Mouse (Mus musculus): ENCODE results near the gene Dlg2.

Dlg2 gene

DNA sequence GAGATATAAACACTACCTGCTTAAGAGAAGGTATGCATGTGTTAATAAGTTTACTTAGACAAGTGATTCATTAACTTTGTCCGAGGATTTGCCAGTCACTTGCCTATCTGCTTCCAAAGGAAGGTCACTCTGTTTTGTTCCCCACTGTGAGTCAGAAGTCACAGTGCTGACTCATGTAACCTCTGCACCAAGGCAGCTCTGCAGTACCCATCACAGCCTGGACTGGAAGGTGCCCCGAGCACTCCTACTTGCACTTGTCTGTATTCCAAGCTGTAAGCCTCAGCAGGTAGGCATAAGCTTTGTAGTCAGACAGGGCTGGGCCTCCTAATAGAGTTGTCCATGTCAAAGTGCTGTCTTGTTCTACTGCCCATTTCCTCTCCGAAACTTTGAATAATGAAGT is 1782.2 kb downstream of the Dlg2 start:
- DNase-seq (ENCODE audit: extremely low read depth, low read depth), result no peak

DNA sequence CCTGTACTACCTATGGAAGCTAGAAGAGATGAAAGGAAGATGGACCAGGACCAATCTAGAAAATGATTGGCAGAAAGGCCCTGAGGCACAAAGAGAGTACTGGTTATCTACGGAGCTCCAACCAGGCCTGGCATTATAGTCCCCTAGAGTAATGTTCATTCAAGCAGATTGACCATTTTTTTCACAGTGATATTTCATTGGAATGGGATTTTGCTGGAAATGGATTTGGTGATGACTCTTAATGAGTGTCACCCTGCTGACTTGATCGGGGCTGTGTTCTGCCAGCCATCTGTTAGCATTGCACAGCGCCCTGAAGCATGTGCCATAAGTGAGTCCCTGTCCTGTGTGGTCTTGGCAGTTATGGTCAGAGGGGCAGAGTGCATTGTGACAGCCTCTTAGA is 1787.9 kb downstream of the Dlg2 start:
- DNase-seq (ENCODE audit: extremely low read depth, low read depth), result no peak

DNA sequence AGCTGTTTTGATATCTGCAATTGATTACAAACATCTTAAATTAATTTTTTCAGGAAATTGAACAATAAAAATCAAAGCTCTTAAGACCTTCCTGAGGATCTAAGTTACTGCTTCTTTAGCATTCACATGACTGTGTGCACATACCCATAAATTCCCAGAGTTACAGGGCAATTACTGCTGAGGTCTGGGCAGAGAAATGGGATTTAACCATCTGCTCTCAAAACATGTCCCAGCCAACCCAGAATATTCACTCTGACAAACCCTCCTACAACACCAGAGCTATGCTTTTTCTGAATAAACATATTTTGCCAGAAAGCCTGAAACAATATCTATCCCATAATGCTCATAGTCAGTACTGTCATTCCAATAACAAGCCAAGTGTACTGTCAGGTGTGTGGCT is 1788.5 kb downstream of the Dlg2 start:
- DNase-seq (ENCODE audit: extremely low read depth, low read depth), result no peak

DNA sequence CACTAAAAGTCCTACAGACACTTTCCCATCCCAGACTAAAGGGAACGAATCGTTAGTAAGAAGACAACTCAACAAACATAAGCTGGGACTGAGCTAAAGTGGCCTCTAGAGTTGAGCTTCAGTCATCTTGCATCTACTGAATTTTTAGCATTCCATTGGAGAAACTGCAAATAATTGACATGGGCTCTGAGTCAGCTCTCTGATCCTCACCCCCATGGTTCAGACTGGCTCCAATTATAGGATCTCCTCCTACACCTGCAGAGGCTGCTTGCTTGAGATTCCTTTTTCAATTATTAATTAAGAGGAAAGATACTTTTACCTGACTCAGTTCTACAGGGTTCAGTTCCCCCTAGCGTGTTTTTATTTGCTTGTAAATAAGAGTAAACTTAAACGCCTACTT is 1798.9 kb downstream of the Dlg2 start:
- DNase-seq (ENCODE audit: extremely low read depth, low read depth), result no peak

DNA sequence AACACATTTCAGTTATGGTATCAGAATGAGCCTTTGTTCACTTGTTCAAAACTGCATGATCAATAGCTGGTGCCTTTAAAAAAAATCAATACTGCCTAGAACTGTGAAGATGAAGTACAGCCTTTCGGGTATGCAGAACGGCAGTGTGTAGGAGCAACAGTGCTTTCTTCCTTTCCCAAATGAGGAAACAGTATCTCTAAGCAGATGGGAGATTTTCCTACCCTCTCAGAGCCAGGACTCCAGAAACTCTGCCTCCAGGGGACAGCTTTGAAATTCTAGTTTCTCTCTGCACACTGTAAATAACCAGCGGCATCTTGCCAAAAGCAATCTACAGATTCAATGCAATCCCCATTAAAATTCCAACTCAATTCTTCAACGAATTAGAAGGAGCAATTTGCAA is 1801.2 kb downstream of the Dlg2 start:
- no peak for DNase-seq (ENCODE audit: extremely low read depth, low read depth)

DNA sequence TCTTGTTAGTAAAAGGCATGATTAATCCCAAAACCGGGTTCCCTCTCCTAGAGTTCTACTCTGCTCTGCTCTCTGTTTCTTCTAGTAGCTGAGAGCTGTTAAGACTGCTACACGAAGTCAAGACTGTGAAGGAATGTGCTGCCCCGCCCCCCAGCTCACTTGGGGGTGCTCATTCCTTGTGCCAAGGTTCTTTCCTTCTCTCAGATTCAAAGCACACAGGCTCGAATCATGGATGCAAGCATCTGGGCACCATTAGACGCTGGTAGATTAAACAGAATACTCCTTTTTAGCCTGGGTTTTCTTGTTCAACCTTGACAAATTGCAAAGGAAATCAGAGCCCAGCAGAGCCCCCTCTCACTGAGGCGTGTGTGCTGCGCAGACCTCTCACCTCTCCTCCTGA is 1804.5 kb downstream of the Dlg2 start:
- no peak for DNase-seq (ENCODE audit: extremely low read depth, low read depth)

DNA sequence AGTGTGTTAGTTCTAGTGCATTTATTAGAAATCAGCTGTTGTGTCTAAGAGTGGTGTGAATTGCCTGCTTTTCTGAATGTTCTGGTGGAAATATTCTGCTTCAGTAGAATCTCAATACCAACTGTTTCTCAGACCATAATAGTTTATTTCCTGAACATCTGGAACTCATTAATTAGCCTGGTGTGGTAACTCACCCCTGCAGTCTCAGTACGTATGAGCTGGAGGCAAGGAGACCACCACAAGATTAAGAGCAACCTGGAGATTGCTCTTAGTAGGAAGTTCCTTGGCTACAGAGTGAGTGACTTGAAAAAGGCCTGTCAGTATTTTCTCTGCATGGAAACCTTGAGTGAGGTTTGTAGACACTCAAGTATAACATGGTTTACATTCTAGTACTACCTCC is 1810.6 kb downstream of the Dlg2 start:
- DNase-seq (ENCODE audit: extremely low read depth, low read depth), result no peak

DNA sequence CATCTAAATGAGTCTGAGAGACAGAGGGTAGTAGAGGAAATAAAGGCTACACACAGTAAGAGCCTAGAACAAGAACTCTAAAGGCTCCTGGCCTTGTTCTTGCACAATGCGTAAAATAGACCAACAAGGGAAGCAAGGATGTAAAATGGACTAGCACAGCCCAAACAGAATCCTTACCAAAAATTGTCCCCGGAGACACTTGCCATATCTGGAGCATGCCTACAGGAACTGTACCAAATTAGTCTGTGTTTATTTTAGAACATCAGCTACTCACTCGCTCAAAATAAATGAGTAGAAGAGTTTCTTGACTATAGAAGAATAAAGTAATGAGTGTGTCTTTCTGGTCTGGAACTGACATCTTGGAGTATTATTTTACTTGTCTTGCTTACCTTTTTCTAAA is 1812.3 kb downstream of the Dlg2 start:
- no peak for DNase-seq (ENCODE audit: extremely low read depth, low read depth)

DNA sequence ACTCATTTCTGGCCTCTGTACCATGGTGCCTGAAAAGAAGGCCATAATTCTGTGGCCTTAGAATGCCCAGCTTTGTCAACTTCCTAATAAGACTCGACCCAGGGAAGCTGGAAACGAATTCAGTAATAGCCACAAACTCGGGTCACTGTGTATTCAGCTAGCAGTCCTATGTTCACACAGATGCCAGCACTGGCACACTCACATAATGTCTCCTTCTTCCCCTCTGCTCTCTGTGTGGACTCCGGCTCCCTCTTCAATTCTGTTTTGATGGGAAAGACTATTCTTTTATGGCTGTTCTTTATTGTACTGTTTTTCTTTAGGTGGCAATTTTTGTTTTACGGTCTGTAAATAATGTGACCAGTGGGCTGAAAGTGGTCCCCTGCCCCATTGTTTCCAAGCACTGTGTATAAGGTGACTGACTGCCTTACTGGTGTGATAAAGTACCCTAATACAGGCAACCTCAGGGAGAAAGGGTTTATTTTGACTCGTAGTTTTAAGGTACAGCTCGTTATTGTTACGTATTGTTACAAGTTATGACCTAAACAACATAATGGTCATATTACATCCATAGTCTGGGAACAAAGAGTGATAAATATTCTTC is 1816.5 kb downstream of the Dlg2 start:
- no peak for DNase-seq (ENCODE audit: extremely low read depth, low read depth)

DNA sequence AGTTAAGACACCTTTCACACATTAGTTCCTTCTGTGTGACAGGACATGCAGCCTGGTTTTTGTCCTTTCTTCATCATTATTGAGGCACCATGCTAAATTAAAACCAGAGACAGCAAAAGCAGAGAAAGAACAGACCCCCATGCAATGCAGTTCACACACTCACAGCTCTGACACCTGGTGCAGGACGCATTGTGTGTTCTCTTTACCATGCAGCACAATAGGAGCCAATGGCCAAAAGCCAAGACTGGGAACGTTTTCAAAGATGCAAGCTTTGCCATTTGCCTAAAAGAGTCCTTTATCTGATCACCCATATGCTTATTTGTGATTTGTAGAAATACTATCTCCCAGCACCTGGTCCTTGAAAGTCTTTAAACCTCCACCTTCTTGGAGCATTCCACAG is 1824.6 kb downstream of the Dlg2 start:
- DNase-seq (ENCODE audit: extremely low read depth, low read depth), result no peak

DNA sequence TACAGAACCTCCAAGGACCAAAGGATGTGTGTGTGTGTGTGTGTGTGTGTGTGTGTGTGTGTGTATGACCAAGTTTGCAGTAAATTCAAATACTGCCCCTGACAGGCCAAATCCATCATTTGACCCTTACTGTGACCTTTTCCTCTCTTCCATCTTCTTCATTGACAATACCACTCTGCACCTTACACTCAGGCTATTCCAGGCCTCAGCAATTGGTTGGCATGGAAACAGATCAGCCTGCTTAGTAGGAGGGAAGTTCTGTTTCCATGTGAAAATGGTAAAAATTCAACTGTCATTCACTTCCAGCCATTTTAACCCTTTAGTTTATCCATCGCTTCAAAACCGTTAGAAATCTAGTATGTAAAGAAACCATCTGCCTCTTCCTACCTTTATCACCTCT is 1831.2 kb downstream of the Dlg2 start:
- DNase-seq (ENCODE audit: extremely low read depth, low read depth), result no peak

DNA sequence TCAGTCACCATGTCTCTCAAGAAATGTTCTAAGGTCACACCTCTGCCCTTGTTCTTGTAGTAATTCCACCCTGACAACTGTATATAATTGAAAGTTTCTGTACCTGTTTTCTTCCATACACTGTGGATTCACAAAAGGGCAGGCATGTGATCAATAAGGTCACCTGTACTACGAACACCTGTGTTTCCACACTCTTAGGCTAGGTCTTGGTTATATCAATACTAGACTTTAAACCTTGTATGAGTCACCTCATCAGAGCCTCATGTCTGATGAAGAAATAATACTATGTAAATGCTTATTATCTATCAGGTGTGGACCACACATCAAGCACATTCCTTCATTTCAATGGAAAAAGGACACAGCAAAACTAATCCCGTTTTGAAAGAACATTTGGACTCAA is 1831.7 kb downstream of the Dlg2 start:
- no peak for DNase-seq (ENCODE audit: extremely low read depth, low read depth)

DNA sequence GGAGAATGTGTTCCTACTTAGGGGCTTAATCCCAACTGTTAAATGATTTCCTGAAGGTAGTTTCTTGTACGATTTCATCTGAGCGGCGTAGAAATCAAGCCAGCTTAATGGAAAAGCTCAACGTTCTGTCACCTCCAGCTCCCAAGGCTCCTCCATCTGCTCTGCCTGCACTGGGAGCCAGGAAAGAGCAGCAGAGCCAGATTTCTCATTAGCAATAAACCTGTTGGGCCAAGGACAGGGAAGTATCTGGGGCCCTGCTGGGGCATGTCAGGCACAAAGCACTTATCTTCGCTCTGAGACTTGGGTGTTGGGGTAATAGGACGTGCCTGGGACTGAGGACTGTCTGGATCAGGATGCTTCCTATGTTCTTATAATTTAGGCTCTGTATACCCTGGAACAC is 1839.9 kb downstream of the Dlg2 start:
- no peak for DNase-seq (ENCODE audit: extremely low read depth, low read depth)

DNA sequence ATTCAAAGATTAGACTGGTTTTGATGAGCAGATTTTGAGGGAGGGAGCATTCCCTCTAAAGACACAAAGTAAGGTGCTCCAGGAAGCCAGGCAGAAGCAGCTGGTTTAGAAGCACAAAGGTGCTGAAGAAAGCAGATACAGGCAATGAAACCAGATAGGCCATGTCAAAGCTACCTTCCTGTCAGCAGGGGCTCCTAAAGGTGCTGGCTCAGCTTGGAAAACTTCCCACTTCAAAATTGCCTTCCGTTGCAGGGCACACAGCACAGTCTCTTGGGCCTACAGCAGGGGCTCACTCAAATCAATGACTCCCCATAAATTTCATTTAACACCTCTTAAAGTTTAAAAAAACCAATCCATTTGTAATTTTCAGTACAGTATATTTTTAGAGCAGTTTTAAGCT is 1843.0 kb downstream of the Dlg2 start:
- no peak for DNase-seq (ENCODE audit: extremely low read depth, low read depth)

DNA sequence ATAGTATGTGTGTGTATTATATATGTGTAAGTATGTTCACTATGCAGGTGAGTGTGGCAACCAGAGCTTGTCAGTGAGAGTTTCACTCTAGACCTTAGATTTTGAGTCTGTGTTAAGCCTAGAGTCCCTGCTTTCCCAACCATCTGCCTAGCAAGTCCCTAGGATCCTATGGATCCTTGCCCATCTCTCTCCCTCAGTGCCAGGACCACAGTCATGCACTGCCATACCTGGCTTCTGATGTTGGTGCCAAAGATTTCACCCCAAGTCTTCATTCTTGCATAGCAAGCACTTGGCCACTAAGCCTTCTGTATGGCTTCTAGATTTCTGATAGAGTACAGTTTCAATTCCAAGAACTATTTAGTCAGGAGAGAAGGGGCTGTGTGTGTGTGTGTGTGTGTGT is 1843.7 kb downstream of the Dlg2 start:
- DNase-seq (ENCODE audit: extremely low read depth, low read depth), result no peak

DNA sequence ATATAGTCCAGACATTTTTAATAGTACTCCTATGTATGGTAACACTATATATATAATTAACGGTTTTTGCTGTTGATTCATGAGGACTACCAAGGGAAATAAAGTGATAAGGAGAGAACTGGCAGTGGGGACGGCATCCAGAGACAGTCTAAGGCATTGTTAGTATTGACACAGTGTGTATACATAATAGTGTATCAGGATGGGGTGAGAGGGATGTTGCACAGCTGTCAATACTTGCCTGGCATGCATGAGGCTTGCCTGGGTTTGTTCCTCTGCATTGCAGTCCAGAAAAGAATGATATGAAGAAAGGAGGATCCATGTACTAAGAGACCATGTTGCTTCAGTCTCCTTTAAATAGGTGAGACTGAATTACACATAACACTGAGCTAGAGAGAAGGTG is 1845.3 kb downstream of the Dlg2 start:
- DNase-seq (ENCODE audit: extremely low read depth, low read depth), result no peak

DNA sequence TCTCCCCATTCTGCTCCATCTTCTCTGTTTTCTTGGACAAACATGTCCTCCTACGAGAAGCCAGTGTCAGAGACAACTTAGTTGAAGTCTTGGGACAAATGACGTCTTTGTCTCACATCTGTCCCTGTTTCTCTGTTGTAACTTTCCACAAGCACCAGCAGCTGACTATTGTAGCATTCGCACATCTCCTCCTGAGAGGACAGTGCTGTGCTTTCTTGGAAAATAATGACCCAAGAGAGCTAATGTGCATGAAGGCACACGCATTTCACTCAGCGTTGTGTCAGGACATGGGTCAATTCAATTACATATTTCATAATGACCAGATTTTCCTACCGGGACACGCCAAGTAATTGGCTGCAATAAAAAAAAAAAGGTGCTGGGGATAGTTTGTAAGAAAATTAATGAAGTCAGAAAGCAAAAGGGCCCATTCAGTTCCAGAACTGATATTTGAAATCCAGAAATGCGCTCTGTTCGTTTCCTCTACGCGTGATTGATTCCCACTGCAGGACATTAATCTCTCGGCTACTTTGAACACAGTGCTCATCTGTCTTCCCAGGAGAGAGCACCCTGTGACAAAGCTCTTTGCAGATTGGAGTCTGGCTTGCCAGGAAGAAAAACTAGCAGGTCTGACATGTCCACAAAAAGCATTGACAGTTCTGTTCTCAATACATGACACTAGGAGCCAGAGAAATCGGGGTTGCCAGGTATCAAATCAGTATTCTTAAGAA is 1846.0 kb downstream of the Dlg2 start:
- DNase-seq (ENCODE audit: extremely low read depth, low read depth), result no peak

DNA sequence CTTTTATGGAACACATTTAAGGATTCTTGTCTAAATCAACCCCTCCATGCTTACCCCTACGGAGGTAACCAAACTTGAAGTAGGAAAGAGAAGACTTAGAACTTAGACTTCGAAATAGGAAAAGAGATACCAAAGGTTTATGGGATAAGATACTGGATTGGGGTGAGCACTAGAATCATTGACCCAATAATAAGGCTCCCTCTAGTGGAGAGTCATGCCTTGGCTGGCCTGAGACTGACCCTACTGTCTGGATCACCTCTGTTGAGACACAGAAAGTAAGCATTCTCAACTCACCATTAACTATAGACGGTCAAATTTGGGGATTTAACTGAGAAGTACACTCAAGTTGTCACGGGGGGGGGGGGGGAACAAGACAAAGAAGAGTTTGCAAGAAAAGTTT is 1847.2 kb downstream of the Dlg2 start:
- DNase-seq (ENCODE audit: extremely low read depth, low read depth), result no peak

DNA sequence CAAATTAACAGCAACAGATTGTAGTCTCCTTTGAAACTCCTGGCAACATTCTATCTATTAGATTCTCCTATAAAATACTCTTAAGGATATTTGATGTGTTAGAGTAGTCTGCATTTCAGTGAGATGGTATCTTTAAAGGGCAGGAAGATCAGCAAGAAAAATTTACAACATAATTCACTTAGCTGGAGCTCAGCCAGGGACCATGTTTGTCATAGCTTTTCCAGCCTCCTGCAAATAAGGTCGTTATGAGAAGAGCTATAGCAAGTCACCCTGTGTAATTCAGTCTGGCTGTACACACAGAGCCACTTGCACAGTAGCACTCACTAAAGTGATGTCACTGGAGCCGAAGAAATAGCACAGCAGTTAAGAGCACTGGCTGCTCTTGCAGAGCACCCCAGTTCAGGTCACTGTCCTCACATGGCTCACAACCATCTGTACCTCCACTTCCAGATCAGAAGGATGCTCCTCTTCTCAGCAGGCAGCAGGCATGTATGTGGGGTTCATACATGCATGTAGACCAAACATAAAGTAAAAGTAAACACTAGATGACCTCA is 1850.9 kb downstream of the Dlg2 start:
- no peak for DNase-seq (ENCODE audit: extremely low read depth, low read depth)

DNA sequence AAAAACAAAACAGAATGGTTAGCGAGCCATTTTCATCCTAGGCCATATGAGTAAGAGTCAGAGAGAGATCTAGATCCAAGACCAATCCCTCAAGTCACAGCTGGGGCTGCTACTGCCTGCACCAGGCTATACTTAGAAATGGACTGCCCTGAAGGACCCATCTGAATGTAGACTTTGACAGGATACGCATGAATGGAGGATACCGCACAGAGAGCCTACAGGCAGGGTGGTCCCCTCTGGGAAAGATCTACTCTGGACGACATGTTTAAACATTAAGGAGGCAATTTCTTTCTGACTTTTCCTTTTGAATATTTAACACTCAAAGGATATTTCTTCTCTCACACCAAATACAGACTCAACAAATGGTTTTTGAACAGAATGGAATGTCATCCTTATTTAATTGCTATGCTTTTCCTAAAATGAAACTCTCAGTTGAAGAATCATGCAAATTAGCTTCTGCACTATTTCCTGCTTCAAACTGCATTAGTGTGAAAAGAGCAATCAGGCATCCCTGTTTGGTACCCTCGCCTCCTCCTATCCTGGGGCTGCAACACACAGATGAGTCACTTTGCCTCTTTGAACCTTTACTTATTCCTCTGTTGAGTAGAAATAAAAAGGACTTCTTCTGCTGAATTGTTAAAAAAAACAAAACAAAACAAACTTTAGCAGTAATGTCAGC is 1856.9 kb downstream of the Dlg2 start:
- no peak for DNase-seq (ENCODE audit: extremely low read depth, low read depth)

DNA sequence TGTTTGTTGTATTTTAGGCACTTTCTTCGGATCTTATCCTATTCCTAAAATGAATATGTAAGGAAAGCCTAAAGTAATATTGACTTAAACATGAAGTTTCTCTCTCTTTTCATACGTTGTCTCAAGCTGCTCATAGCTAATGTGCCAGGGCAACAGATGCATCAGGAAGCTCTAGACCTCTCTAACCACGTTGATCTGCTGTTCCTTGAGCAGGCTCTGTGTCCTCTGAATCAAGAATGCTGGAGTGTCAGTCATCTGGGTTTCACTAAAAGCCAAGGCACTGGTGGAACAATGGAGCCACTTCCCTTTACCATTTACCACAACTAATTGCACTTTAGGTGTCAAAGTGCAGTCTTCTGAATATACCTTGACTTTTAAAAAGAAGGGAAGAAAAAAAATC is 1880.1 kb downstream of the Dlg2 start:
- no peak for DNase-seq (ENCODE audit: extremely low read depth, low read depth)

DNA sequence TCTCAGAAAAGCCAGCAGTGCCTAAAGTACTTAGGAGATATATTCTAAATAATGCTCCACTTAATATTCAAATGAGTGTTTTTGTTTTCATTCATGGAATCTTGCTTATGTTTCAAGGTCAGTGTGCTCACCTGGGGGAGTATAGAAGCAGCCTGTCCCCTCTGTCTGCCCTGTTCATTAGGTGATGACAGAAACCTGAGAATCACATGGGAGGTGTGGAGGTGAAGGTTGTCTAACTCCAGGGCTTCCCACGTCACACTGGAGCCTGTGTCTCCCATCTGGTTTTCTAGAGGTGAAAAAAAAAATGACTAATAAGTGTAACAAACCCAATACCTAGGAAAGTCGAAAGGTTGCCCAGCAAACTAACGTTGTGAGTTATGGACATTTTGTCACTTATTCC is 1886.9 kb downstream of the Dlg2 start:
- DNase-seq (ENCODE audit: extremely low read depth, low read depth), result no peak

DNA sequence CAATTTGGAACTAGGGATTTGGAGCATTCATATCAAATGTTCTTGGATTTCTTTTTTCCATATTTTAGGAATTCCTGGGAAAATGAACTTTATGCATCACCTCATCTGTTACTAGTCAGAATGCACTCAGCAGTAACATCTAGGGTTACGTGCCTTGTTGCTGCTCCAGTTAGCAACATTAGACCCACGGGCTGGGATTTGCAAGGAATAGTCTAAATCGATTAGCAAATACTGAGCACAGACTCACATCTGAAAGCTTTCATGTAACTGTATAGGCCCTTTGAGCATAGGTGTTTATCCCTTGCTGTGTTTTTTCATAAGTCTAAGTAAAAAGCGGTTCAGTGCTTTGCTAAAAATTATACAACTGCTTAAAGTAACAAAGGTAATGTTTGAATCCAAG is 1887.3 kb downstream of the Dlg2 start:
- no peak for DNase-seq (ENCODE audit: extremely low read depth, low read depth)
